Mouse (Mus musculus): ENCODE results near the gene Tnrc6b. TPM values are rescaled to one million over a fixed set of nuclear protein-coding genes. Genes with fewer than 3 reads are reported as not detected.
A peak's percentile ranks its signal among the peaks of the same experiment; 100 is the strongest.
"Not testable (repeated sequence)": the region's sequence is repeated elsewhere in the genome, so short reads cannot be mapped to it uniquely, and the experiment has no call there.

Gene Tnrc6b
- total and polyA plus RNA-seq, 3 experiments = 7.8 to 13.9 (median 8.0) TPM

- Histone ChIP-seq H3K27ac (ENCODE audit: control insufficient read depth, low read depth, low read length) (peak overlapping the region; percentile 86), H3K9ac (ENCODE audit: control insufficient read depth, low read depth, low read length, poor library complexity, severe bottlenecking) (peak overlapping the region; percentile 24), H3K27me3 (ENCODE audit: control insufficient read depth in 1 of 2, insufficient read depth in 2 of 2, low read length in 2 of 2) (no peaks in the 10 kb centered on the region), H3K79me2 (ENCODE audit: control insufficient read depth, insufficient read depth, low read length, poor library complexity) (no peaks in the 10 kb centered on the region), H3K36me3 (ENCODE audit: control insufficient read depth in 1 of 2, insufficient read depth in 2 of 2, low read length in 2 of 2) (peaks cover 12 to 28% of the 10 kb centered on the region in 2 experiments), H3K4me3 (ENCODE audit: control insufficient read depth in 1 of 2, insufficient read depth in 1 of 2, low read depth in 2 of 2, low read length in 2 of 2) (no peak overlapping the region), H3K4me1 (ENCODE audit: control insufficient read depth in 1 of 2, insufficient read depth in 2 of 2, low read length in 2 of 2) (peaks cover 7 to 17% of the 10 kb centered on the region in 2 experiments), H3K9me3 (replicated peaks; ENCODE audit: insufficient read depth, low read length) (no peaks in the 10 kb centered on the region)
- peak; percentile 85 for DNase-seq (ENCODE audit: low read depth, low spot score)
- TF ChIP-seq POLR2AphosphoS2 (IDR thresholded peaks at IDR 0.05; ENCODE audit: low read length) (no peak), CTCF (IDR thresholded peaks at IDR 0.05 in 2 of 3, conservative IDR thresholded peaks at IDR 0.05 in 1 of 3; ENCODE audit: control insufficient read depth in 1 of 3, insufficient read depth in 1 of 3, low read depth in 2 of 3, low read length in 3 of 3, poor library complexity in 1 of 3, severe bottlenecking in 1 of 3) (0 out of 6 replicates have a peak, but pooled peaks of 1 of the 3 experiments have one; percentile 6), EP300 (IDR thresholded peaks at IDR 0.05; ENCODE audit: low read depth in 1 of 2, low read length in 2 of 2) (peak; percentile 95 to 97), TCF12 (IDR thresholded peaks at IDR 0.05; ENCODE audit: low read depth, low read length) (peak; percentile 89), UBTF (IDR thresholded peaks at IDR 0.05; ENCODE audit: borderline replicate concordance, insufficient read depth, low read depth, low read length) (no peak), CHD2 (IDR thresholded peaks at IDR 0.05; ENCODE audit: low read length) (no peak), GATA1 (IDR thresholded peaks at IDR 0.05; ENCODE audit: low read depth, low read length) (peak; percentile 79), ETS1 (IDR thresholded peaks at IDR 0.05; ENCODE audit: low read depth, low read length) (peak; percentile 79), RAD21 (IDR thresholded peaks at IDR 0.05; ENCODE audit: low read depth, low read length) (no peak), SIN3A (IDR thresholded peaks at IDR 0.05; ENCODE audit: low read length) (peak; percentile 72), MYB (IDR thresholded peaks at IDR 0.05; ENCODE audit: low read depth, low read length) (peak; percentile 92), TBP (IDR thresholded peaks at IDR 0.05; ENCODE audit: low read depth, low read length) (no peak), ELF1 (IDR thresholded peaks at IDR 0.05; ENCODE audit: low read depth, low read length) (peak; percentile 50; the same call in 1 of the 2 replicates), HCFC1 (IDR thresholded peaks at IDR 0.05; ENCODE audit: low read depth, low read length) (peak; percentile 34; the same call in 1 of the 2 replicates), MXI1 (IDR thresholded peaks at IDR 0.05; ENCODE audit: low read depth, low read length) (peak; percentile 73), TAL1 (IDR thresholded peaks at IDR 0.05; ENCODE audit: low read length) (peak; percentile 47; the same call in 1 of the 2 replicates), MAFK (IDR thresholded peaks at IDR 0.05; ENCODE audit: borderline replicate concordance, low read depth, low read length) (peak; percentile 55; the same call in 1 of the 2 replicates), JUND (IDR thresholded peaks at IDR 0.05; ENCODE audit: low read depth, low read length) (no peak), RCOR1 (IDR thresholded peaks at IDR 0.05; ENCODE audit: low read depth, low read length) (peak; percentile 90), MYC (IDR thresholded peaks at IDR 0.05; ENCODE audit: low read depth, low read length) (peak; percentile 58; the same call in 1 of the 2 replicates)
Observed at GRCm38 (mm10) chr15:80901806-80902513, 190.8 kb downstream of the Tnrc6b start.

GRCm38 (mm10) chr15:80904776-80905175 lies 193.7 kb downstream of the Tnrc6b start:
- H3K4me3 ChIP-seq (ENCODE audit: control insufficient read depth in 1 of 2, insufficient read depth in 1 of 2, low read depth in 2 of 2, low read length in 2 of 2); DNase-seq (ENCODE audit: low read depth, low spot score); H3K27ac ChIP-seq (ENCODE audit: control insufficient read depth, low read depth, low read length); H3K9ac ChIP-seq (ENCODE audit: control insufficient read depth, low read depth, low read length, poor library complexity, severe bottlenecking); H3K9me3 ChIP-seq (replicated peaks; ENCODE audit: insufficient read depth, low read length); H3K79me2 ChIP-seq (ENCODE audit: control insufficient read depth, insufficient read depth, low read length, poor library complexity); H3K27me3 ChIP-seq (ENCODE audit: control insufficient read depth in 1 of 2, insufficient read depth in 2 of 2, low read length in 2 of 2): not testable (repeated sequence)
- peaks cover 10 to 32% of the 10 kb centered on the region in 2 experiments for H3K36me3 ChIP-seq (ENCODE audit: control insufficient read depth in 1 of 2, insufficient read depth in 2 of 2, low read length in 2 of 2)
- H3K4me1 ChIP-seq (ENCODE audit: control insufficient read depth in 1 of 2, insufficient read depth in 2 of 2, low read length in 2 of 2) = peaks cover 7 to 23% of the 10 kb centered on the region in 2 experiments

All from MEL (cell line).